Mouse (Mus musculus) kidney, embryonic 14.5 days (tissue): ENCODE data around the gene Rsph10b. TPM values are rescaled to one million over a fixed set of nuclear protein-coding genes. Genes with fewer than 3 reads are reported as not detected.

Source experiments
- ATAC-seq: fragments of 200-750 bp; cut with Nextera tagmentation; 2 replicates; pipeline ENCODE4 v1.8.0; 2017; ENCODE audit warnings: moderate number of reproducible peaks, mild to moderate bottlenecking, moderate TSS enrichment, moderate library complexity; ENCODE audit not compliant: low FRiP score, low TSS enrichment
- H3K27ac ChIP-seq: fragments of 300-500 bp; sonication (generic); 2 replicates; pipeline ENCODE4 v1.5.1; 2014; ENCODE audit warnings: low read depth, mild to moderate bottlenecking, low read length, moderate library complexity, mixed read lengths
- H3K27me3 ChIP-seq: fragments of 300-500 bp; sonication (generic); 2 replicates; pipeline ENCODE4 v1.6.1; 2014; ENCODE audit warnings: mild to moderate bottlenecking, low read length; ENCODE audit not compliant: control insufficient read depth, insufficient read depth
- H3K36me3 ChIP-seq: fragments of 300-500 bp; sonication (generic); 2 replicates; pipeline ENCODE4 v1.6.1; 2014; ENCODE audit warnings: low read length, mixed read lengths; ENCODE audit not compliant: control insufficient read depth, insufficient read depth
- H3K4me1 ChIP-seq: fragments of 300-500 bp; sonication (generic); 2 replicates; pipeline ENCODE4 v1.6.1; 2014; ENCODE audit warnings: low read length, mixed read lengths; ENCODE audit not compliant: control insufficient read depth, insufficient read depth
- H3K4me2 ChIP-seq: fragments of 300-500 bp; sonication (generic); replicated peaks from 2 replicates; pipeline ENCODE4 v1.6.1; 2014; ENCODE audit warnings: low read depth, mild to moderate bottlenecking, low read length
- H3K4me3 ChIP-seq: fragments of 300-500 bp; sonication (generic); 2 replicates; pipeline ENCODE4 v1.5.1; 2014; ENCODE audit warnings: mild to moderate bottlenecking, low read length
- H3K9ac ChIP-seq: fragments of 300-500 bp; sonication (generic); 2 replicates; pipeline ENCODE4 v1.6.1; 2014; ENCODE audit warnings: low read depth, mild to moderate bottlenecking, low read length, moderate library complexity
- H3K9me3 ChIP-seq: fragments of 300-500 bp; sonication (generic); 2 replicates; pipeline ENCODE4 v1.6.1; 2016; ENCODE audit warnings: low read length; ENCODE audit not compliant: control insufficient read depth
- WGBS: fragments of 180-500 bp; shearing (Covaris S2); extraction: QIAGEN DNeasy Blood & Tissue Kit; methylation state at CpG from one replicate; pipeline ENCODE4 v1.1.7; 2014; 5-methylcytosine and 5-hydroxymethylcytosine counted together
- polyA plus RNA-seq: library from polyadenylated mRNA; unstranded; fragments of >200 nt; fragmentation: Nextera tagmentation; extraction: Ambion mirVana; gene quantifications from 2 replicates; pipeline ENCODE4 v1.2.1, GENCODE M21; 2014

The Rsph10b gene
- polyA plus RNA-seq, 1 experiment from 2014 or later: 0.68 TPM

DNA sequence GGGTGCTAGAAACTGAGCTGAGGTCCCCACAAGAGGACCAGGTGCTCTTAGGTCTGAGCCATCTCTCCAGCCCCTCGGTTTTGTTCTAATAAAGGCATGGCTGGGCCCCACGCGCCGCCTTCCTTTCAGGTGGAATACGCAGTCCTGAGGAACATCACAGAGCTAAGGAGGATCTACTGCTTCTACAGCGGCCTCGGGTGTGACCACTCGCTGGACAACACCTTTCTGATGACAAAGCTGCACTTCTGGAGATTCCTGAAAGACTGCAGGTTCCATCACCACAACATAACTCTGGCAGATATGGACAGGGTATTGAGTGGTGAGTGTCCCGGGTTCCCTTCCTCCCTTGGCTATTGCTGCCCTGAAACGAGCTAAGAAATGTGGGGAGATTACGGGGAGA lies 26.7 kb downstream of the Rsph10b start:
- no peak for ATAC-seq
- H3K9me3 ChIP-seq: 0 out of 2 replicates have a peak, but pooled peaks cover 2% of the 10 kb centered on the region
- 92% methylated on average over 11 of the region's 11 CpGs for WGBS
- H3K4me3 ChIP-seq: no peak overlapping the region
- no peaks in the 10 kb centered on the region for H3K27me3 ChIP-seq
- no peaks in the 10 kb centered on the region for H3K4me1 ChIP-seq
- H3K36me3 ChIP-seq: no peaks in the 10 kb centered on the region
- H3K4me2 ChIP-seq: no peak overlapping the region
- no peak overlapping the region for H3K9ac ChIP-seq
- H3K27ac ChIP-seq: no peak overlapping the region

- Histone ChIP-seq H3K4me3 (no peak overlapping the region), H3K27me3 (no peaks in the 10 kb centered on the region), H3K27ac (no peak overlapping the region), H3K4me2 (no peak overlapping the region), H3K9ac (no peak overlapping the region), H3K4me1 (no peaks in the 10 kb centered on the region), H3K9me3 (0 out of 2 replicates have a peak, but pooled peaks cover 2% of the 10 kb centered on the region), H3K36me3 (no peaks in the 10 kb centered on the region)
- ATAC-seq: no peak
- WGBS: 87% methylated on average over 8 of the region's 8 CpGs
Measured at GRCm38 (mm10) chr5:143961176-143961575, 28.3 kb downstream of the Rsph10b start.

DNA sequence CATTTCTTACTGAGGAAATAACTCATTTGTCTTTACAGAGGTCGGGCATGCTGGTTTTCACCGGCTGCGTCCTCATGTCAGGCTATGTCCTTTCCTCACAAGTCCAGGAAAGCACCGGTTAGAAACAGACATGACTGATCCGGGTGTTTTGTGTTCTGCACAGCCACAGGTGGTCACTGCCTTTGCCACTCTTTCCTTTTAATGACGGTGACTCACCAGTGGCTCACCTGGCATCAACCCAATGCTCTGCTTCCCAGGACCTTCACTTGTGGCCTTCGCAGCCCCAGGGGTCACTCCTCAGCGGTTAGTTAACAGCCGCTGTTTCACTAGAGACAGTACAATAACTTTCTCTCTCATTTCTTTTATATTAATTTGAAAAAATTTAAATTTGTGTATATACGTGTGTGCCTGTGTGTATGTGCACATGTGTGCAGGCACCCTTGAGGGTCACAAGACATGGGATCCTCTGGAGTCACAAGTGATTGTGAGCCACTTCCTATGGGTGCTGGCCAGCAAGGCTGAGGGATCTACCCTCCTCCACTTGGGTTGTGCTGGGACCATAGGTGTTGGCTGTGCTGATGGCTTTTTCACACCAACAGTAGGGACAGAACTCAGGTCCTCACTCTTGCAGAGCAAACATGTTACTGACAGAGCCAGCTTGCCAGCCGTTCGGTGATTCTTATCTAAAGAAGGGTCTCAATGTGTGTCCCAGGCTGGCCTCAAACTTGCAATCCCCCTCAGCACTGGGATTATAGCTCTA lies 32.9 kb downstream of the Rsph10b start:
- ATAC-seq: no peak
- Histone ChIP-seq H3K27me3 (no peaks in the 10 kb centered on the region), H3K36me3 (no peaks in the 10 kb centered on the region), H3K4me2 (no peak overlapping the region), H3K27ac (no peak overlapping the region), H3K4me3 (no peak overlapping the region), H3K4me1 (no peaks in the 10 kb centered on the region), H3K9ac (no peak overlapping the region), H3K9me3 (no peaks in the 10 kb centered on the region)
- WGBS: 79% methylated on average over 12 of the region's 12 CpGs

DNA sequence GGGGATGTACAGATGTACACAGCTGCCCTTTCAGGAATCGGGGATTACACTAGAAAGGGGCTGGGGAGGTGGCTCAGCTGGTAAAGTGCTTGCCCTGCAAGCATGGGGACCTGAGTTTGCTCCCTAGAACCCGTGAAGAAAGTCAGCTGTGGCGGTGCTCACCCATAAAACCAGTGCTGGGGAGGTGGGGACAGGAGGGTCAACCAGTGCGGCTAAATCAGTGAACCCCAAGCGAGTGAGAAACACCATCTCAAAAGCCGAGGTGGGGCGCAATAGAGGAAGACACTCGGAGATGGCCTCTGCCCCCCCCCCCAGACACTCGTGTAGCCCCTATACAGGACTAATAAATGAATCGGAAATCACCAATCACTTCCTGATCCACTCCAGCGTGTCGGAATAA lies 33.8 kb downstream of the Rsph10b start:
- no peaks in the 10 kb centered on the region for H3K9me3 ChIP-seq
- H3K4me2 ChIP-seq: no peak overlapping the region
- no peaks in the 10 kb centered on the region for H3K4me1 ChIP-seq
- 90% methylated on average over 12 of the region's 12 CpGs for WGBS
- no peak for ATAC-seq
- no peak overlapping the region for H3K4me3 ChIP-seq
- no peak overlapping the region for H3K27ac ChIP-seq
- H3K36me3 ChIP-seq: no peaks in the 10 kb centered on the region
- no peaks in the 10 kb centered on the region for H3K27me3 ChIP-seq
- H3K9ac ChIP-seq: no peak overlapping the region

- no peak for ATAC-seq
- H3K27me3 ChIP-seq: no peaks in the 10 kb centered on the region
- no peak overlapping the region for H3K9ac ChIP-seq
- H3K36me3 ChIP-seq: no peaks in the 10 kb centered on the region
- H3K9me3 ChIP-seq: no peaks in the 10 kb centered on the region
- H3K4me1 ChIP-seq: no peaks in the 10 kb centered on the region
- H3K4me3 ChIP-seq: no peak overlapping the region
- no peak overlapping the region for H3K4me2 ChIP-seq
- 47% methylated on average over 3 of the region's 3 CpGs for WGBS
- no peak overlapping the region for H3K27ac ChIP-seq
Measured at GRCm38 (mm10) chr5:143972628-143973027, 39.8 kb downstream of the Rsph10b start.

- no peak overlapping the region for H3K4me3 ChIP-seq
- H3K9me3 ChIP-seq: no peaks in the 10 kb centered on the region
- no peaks in the 10 kb centered on the region for H3K27me3 ChIP-seq
- no peak overlapping the region for H3K9ac ChIP-seq
- H3K4me2 ChIP-seq: no peak overlapping the region
- peak; percentile 84 for ATAC-seq
- H3K27ac ChIP-seq: no peak overlapping the region
- 44% methylated on average over 4 of the region's 4 CpGs for WGBS
- H3K36me3 ChIP-seq: no peaks in the 10 kb centered on the region
- no peaks in the 10 kb centered on the region for H3K4me1 ChIP-seq
Measured at GRCm38 (mm10) chr5:143974931-143975630, 42.2 kb downstream of the Rsph10b start.

- Histone ChIP-seq H3K36me3 (no peaks in the 10 kb centered on the region), H3K9me3 (no peaks in the 10 kb centered on the region), H3K27ac (no peak overlapping the region), H3K4me2 (no peak overlapping the region), H3K27me3 (no peaks in the 10 kb centered on the region), H3K4me1 (no peaks in the 10 kb centered on the region), H3K9ac (no peak overlapping the region), H3K4me3 (no peak overlapping the region)
- ATAC-seq: peak; percentile 32; the same call in 1 of the 2 replicates
- 52% methylated on average over 2 of the region's 2 CpGs for WGBS
Measured at GRCm38 (mm10) chr5:143975631-143975933, 42.7 kb downstream of the Rsph10b start.

GRCm38 (mm10) chr5:143976232-143976631 lies 43.4 kb downstream of the Rsph10b start:
- H3K9ac ChIP-seq: no peak overlapping the region
- H3K4me2 ChIP-seq: no peak overlapping the region
- H3K9me3 ChIP-seq: no peaks in the 10 kb centered on the region
- no peaks in the 10 kb centered on the region for H3K27me3 ChIP-seq
- 0 out of 2 replicates have a peak, but pooled peaks cover 2% of the 10 kb centered on the region for H3K4me1 ChIP-seq
- no peak for ATAC-seq
- H3K4me3 ChIP-seq: no peak overlapping the region
- no peaks in the 10 kb centered on the region for H3K36me3 ChIP-seq
- WGBS: 89% methylated on average over 11 of the region's 11 CpGs
- H3K27ac ChIP-seq: no peak overlapping the region

GRCm38 (mm10) chr5:143976726-143977431 lies 44.0 kb downstream of the Rsph10b start:
- Histone ChIP-seq H3K36me3 (no peaks in the 10 kb centered on the region), H3K9ac (no peak overlapping the region), H3K4me1 (0 out of 2 replicates have a peak, but pooled peaks cover 2% of the 10 kb centered on the region), H3K27me3 (no peaks in the 10 kb centered on the region), H3K9me3 (no peaks in the 10 kb centered on the region), H3K4me3 (no peak overlapping the region), H3K27ac (no peak overlapping the region), H3K4me2 (no peak overlapping the region)
- ATAC-seq: no peak
- 71% methylated on average over 16 of the region's 16 CpGs for WGBS
